Mouse (Mus musculus): ENCODE results near the gene Mettl7a3.

DNA sequence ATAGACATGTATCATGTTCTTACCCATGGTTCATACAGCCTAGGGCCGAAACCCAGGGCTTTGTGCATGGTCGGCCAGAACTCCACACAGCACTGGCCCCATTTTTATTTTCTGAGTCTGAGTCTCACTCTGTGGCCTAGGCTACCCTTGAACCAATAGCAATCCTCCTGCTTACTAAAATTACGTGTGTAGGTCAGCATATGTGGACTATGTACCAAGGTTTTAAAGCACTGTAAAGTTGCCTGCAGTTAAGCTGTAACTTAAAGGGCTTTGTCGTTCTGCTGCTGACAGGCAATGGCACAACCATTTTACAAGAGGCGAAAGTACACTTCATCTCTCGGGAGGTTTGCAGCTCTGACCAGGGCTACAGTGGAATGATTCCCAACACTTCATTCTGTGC lies 45.7 kb upstream of the Mettl7a3 start:
- TF ChIP-seq ZNF384 (IDR thresholded peaks at IDR 0.05; ENCODE audit: low read depth, low read length) (no peak), MAFK (IDR thresholded peaks at IDR 0.05; ENCODE audit: insufficient read depth, low read depth, low read length) (no peak), ZC3H11A (IDR thresholded peaks at IDR 0.05; ENCODE audit: borderline replicate concordance, low read depth, low read length) (no peak), CHD2 (IDR thresholded peaks at IDR 0.05; ENCODE audit: low read depth, low read length) (no peak)

Measured in ES-E14 (cell line).